Mouse (Mus musculus) kidney, embryonic 15.5 days (tissue): ENCODE data around the gene Kncn. TPM values are rescaled to one million over a fixed set of nuclear protein-coding genes. Genes with fewer than 3 reads are reported as not detected.

Experiments used
- polyA plus RNA-seq: library from polyadenylated mRNA; unstranded; fragments of >200 nt; fragmentation: Nextera tagmentation; extraction: Ambion mirVana; gene quantifications from 2 replicates; pipeline ENCODE4 v1.2.1, GENCODE M21; 2015

The Kncn gene
- polyA plus RNA-seq, 1 experiment from 2014 or later, result 0.08 TPM

Other genes with a start within 250 kb of the Kncn start
- 5.6 and 6.2 TPM in 2 replicates for gene Cyp4b1, start 236.7 kb upstream of the Kncn start, polyA plus RNA-seq
- 36.7 and 37.2 TPM in 2 replicates for gene Efcab14, start 146.7 kb upstream of the Kncn start, polyA plus RNA-seq
- gene Tex38, start 103.4 kb upstream of the Kncn start, polyA plus RNA-seq, result 0.28 and 0.60 TPM in 2 replicates
- 55.2 and 60.7 TPM in 2 replicates for gene Atpaf1, start 99.6 kb upstream of the Kncn start, polyA plus RNA-seq
- 12.4 and 14.6 TPM in 2 replicates for gene Mob3c, start 56.3 kb upstream of the Kncn start, polyA plus RNA-seq
- gene Mknk1, start 45.2 kb upstream of the Kncn start, polyA plus RNA-seq, result 23.4 and 25.6 TPM in 2 replicates
- gene 6430628N08Rik, start 6.3 kb downstream of the Kncn start, polyA plus RNA-seq, result not detected in 2 replicates
- not detected in 2 replicates for gene Dmbx1, start 55.5 kb downstream of the Kncn start, polyA plus RNA-seq
- gene Faah, start 133.5 kb downstream of the Kncn start, polyA plus RNA-seq, result 8.9 and 10.5 TPM in 2 replicates
- gene Nsun4, start 169.5 kb downstream of the Kncn start, polyA plus RNA-seq, result 17.7 and 20.8 TPM in 2 replicates
- gene Uqcrh, start 190.7 kb downstream of the Kncn start, polyA plus RNA-seq, result 524 and 598 TPM in 2 replicates
- 72.4 and 79.5 TPM in 2 replicates for gene Lrrc41, start 190.9 kb downstream of the Kncn start, polyA plus RNA-seq
- gene Rad54l, start 239.3 kb downstream of the Kncn start, polyA plus RNA-seq, result 34.4 and 36.6 TPM in 2 replicates
- 61.7 and 62.2 TPM in 2 replicates for gene Pomgnt1, start 239.4 kb downstream of the Kncn start, polyA plus RNA-seq